Comparison of ENCODE assay signal across 9 mouse cellular contexts in genomic region chrX:51913247-51913646, GRCm38 (mm10). TPM values are rescaled to one million over a fixed set of nuclear protein-coding genes. Genes with fewer than 3 reads are reported as not detected.
DNase-seq lines count a peak whose midpoint lies in the region; ATAC-seq and TF ChIP-seq lines count a peak whose summit lies in the region.
"Had no signal": no experiment of that assay in that cellular context is flagged by ENCODE, and none has a peak within 500 bp of the region (broad histone marks: within the 10 kb centered on the region; RNA-seq: fewer than 3 reads in every experiment).

No protein-coding gene starts in this region.

- peak; percentile 9 for DNase-seq in Patski (ENCODE audit: low read depth, low spot score)
- peak; percentile 92 for DNase-seq in brain, embryonic 14.5 days (ENCODE audit: low read depth)
- peak; percentile 48 for DNase-seq in left cerebral cortex, adult 11 months (ENCODE audit: low spot score)
- peak; percentile 85 for DNase-seq in midbrain, embryonic 11.5 days (ENCODE audit: low spot score, missing footprints)
- DNase-seq in stomach, postnatal 0 days (ENCODE audit: low spot score): peak; percentile 47

- H3K9me3 ChIP-seq in forebrain, embryonic 13.5 days (replicated peaks): no peaks in the 10 kb centered on the region
- H3K9me3 ChIP-seq in hindbrain, embryonic 15.5 days: no peaks in the 10 kb centered on the region
- no peaks in the 10 kb centered on the region for H3K9me3 ChIP-seq in midbrain, embryonic 11.5 days (ENCODE audit: control insufficient read depth, low read length)
- no peaks in the 10 kb centered on the region for H3K9me3 ChIP-seq in stomach, postnatal 0 days (ENCODE audit: control insufficient read depth, low read length)
- H3K9me3 ChIP-seq: heart, embryonic 15.5 days had no signal

- no peak overlapping the region for H3K27ac ChIP-seq in forebrain, embryonic 13.5 days
- no peak overlapping the region for H3K27ac ChIP-seq in hindbrain, embryonic 15.5 days (replicated peaks)
- H3K27ac ChIP-seq in midbrain, embryonic 11.5 days (ENCODE audit: low read depth, low read length): no peak overlapping the region
- no peak overlapping the region for H3K27ac ChIP-seq in stomach, postnatal 0 days (replicated peaks)
- H3K27ac ChIP-seq: heart, embryonic 15.5 days had no signal

- TF ChIP-seq EP300 in stomach, postnatal 0 days (optimal IDR thresholded peaks at IDR 0.05): no peak

- no peak overlapping the region for H3K4me2 ChIP-seq in forebrain, embryonic 13.5 days
- H3K4me2 ChIP-seq in hindbrain, embryonic 15.5 days: no peak overlapping the region
- no peak overlapping the region for H3K4me2 ChIP-seq in midbrain, embryonic 11.5 days
- H3K4me2 ChIP-seq in stomach, postnatal 0 days (replicated peaks; ENCODE audit: low read depth): no peak overlapping the region
- H3K4me2 ChIP-seq: heart, embryonic 15.5 days had no signal

- ATAC-seq in Patski: peak; percentile 72
- peak; percentile 75 for ATAC-seq in forebrain, embryonic 13.5 days
- peak; percentile 84 for ATAC-seq in hindbrain, embryonic 15.5 days (ENCODE audit: low FRiP score, low read depth)
- ATAC-seq in midbrain, embryonic 11.5 days (ENCODE audit: low FRiP score): no peak
- ATAC-seq in stomach, postnatal 0 days (ENCODE audit: low FRiP score, low TSS enrichment): 0 out of 2 replicates have a peak, but pooled peaks have one; percentile 47

- no peak overlapping the region for H3K4me3 ChIP-seq in forebrain, embryonic 13.5 days
- H3K4me3 ChIP-seq in hindbrain, embryonic 15.5 days: no peak overlapping the region
- H3K4me3 ChIP-seq in midbrain, embryonic 11.5 days (ENCODE audit: low read depth, low read length): no peak overlapping the region
- H3K4me3 ChIP-seq in stomach, postnatal 0 days (ENCODE audit: low read depth, low read length): no peak overlapping the region
- H3K4me3 ChIP-seq: heart, embryonic 15.5 days had no signal

- no peaks in the 10 kb centered on the region for H3K36me3 ChIP-seq in forebrain, embryonic 13.5 days (ENCODE audit: poor library complexity, severe bottlenecking)
- no peaks in the 10 kb centered on the region for H3K36me3 ChIP-seq in hindbrain, embryonic 15.5 days
- no peaks in the 10 kb centered on the region for H3K36me3 ChIP-seq in midbrain, embryonic 11.5 days (ENCODE audit: control insufficient read depth, insufficient read depth, low read length)
- no peaks in the 10 kb centered on the region for H3K36me3 ChIP-seq in stomach, postnatal 0 days (ENCODE audit: control insufficient read depth, insufficient read depth, low read length)
- H3K36me3 ChIP-seq: heart, embryonic 15.5 days had no signal

- CTCF ChIA-PET in Patski (lab: Charles Lee): interaction anchor here (0.6 to 2.1 kb wide), 16 partner anchors 9 to 461 kb away, joined by 3 to 11 read pairs (median 3); no protein-coding TSS in a partner anchor

- POLR2A ChIA-PET in Patski (lab: Charles Lee): no interaction called here

- 23% methylated on average over 4 of the region's 4 CpGs for WGBS in forebrain, embryonic 13.5 days
- 29% methylated on average over 4 of the region's 4 CpGs for WGBS in hindbrain, embryonic 15.5 days
- WGBS in midbrain, embryonic 11.5 days: 11% methylated on average over 4 of the region's 4 CpGs
- 19% methylated on average over 4 of the region's 4 CpGs for WGBS in stomach, postnatal 0 days

- no peak overlapping the region for H3K9ac ChIP-seq in forebrain, embryonic 13.5 days
- H3K9ac ChIP-seq in hindbrain, embryonic 15.5 days: no peak overlapping the region
- no peak overlapping the region for H3K9ac ChIP-seq in midbrain, embryonic 11.5 days (ENCODE audit: low read length)
- H3K9ac ChIP-seq in stomach, postnatal 0 days (ENCODE audit: low read length): no peak overlapping the region
- H3K9ac ChIP-seq: heart, embryonic 15.5 days had no signal

- H3K27me3 ChIP-seq in Patski: peaks cover 15% of the 10 kb centered on the region
- no peaks in the 10 kb centered on the region for H3K27me3 ChIP-seq in forebrain, embryonic 13.5 days
- H3K27me3 ChIP-seq in hindbrain, embryonic 15.5 days: no peaks in the 10 kb centered on the region
- no peaks in the 10 kb centered on the region for H3K27me3 ChIP-seq in midbrain, embryonic 11.5 days (ENCODE audit: control insufficient read depth, insufficient read depth, low read length)
- H3K27me3 ChIP-seq in stomach, postnatal 0 days (ENCODE audit: control insufficient read depth, insufficient read depth, low read length): no peaks in the 10 kb centered on the region
- H3K27me3 ChIP-seq: heart, embryonic 15.5 days had no signal

- peak; percentile 83 for TF ChIP-seq CTCF in Patski (IDR thresholded peaks at IDR 0.05)
- TF ChIP-seq CTCF in brain, embryonic 14.5 days (IDR thresholded peaks at IDR 0.05; ENCODE audit: borderline replicate concordance, extremely low read depth, insufficient read depth, insufficient read length): peak; percentile 70; the same call in 1 of the 2 replicates
- peak; percentile 81 for TF ChIP-seq CTCF in stomach, postnatal 0 days (IDR thresholded peaks at IDR 0.05; ENCODE audit: low read depth)

- in situ Hi-C loops in Patski (cut with MboI; ENCODE audit: low pct_unique_long_range_greater_than_20kb): loop anchor here (25.0 kb wide), 1 partner anchor 449 kb away; no protein-coding TSS in a partner anchor

- no peak for TF ChIP-seq POLR2A in brain, embryonic 14.5 days (IDR thresholded peaks at IDR 0.05; ENCODE audit: borderline replicate concordance, extremely low read depth, insufficient read depth, insufficient read length, poor library complexity, severe bottlenecking)

- H3K4me1 ChIP-seq in forebrain, embryonic 13.5 days: no peaks in the 10 kb centered on the region
- no peaks in the 10 kb centered on the region for H3K4me1 ChIP-seq in hindbrain, embryonic 15.5 days (replicated peaks)
- H3K4me1 ChIP-seq in midbrain, embryonic 11.5 days (ENCODE audit: control insufficient read depth, insufficient read depth, low read length): no peaks in the 10 kb centered on the region
- no peaks in the 10 kb centered on the region for H3K4me1 ChIP-seq in stomach, postnatal 0 days (replicated peaks; ENCODE audit: control insufficient read depth, insufficient read depth)
- H3K4me1 ChIP-seq: heart, embryonic 15.5 days had no signal

RNA-seq across cellular contexts. Expression of gene 1700080O16Rik, which starts 59.3 kb away (rescaled TPM):
- not detected for polyA plus RNA-seq in Patski (2021)
- not detected in 2 replicates for polyA plus RNA-seq in brain, embryonic 14.5 days (2012; rRNA removed)
- polyA plus RNA-seq in forebrain, embryonic 13.5 days (2015; fragmentation: Nextera tagmentation; extraction: Ambion mirVana): not detected in 2 replicates
- not detected in 2 replicates for polyA plus RNA-seq in hindbrain, embryonic 15.5 days (2015; fragmentation: Nextera tagmentation; extraction: Ambion mirVana)
- not detected in 2 replicates for polyA plus RNA-seq in midbrain, embryonic 11.5 days (2014; fragmentation: Nextera tagmentation; extraction: Ambion mirVana)
- not detected in 2 replicates for polyA plus RNA-seq in stomach, postnatal 0 days (2015; fragmentation: Nextera tagmentation; extraction: Ambion mirVana)
- polyA plus RNA-seq: heart, embryonic 15.5 days; stomach, embryonic 14.5 days had no signal

Comparison
In these comparisons a context has a peak if more than half of its experiments do, and no peak if none do; other contexts are left out.
1. DNase-seq: peak in every context shown above with its lines; median percentile 92 in brain, embryonic 14.5 days; 85 in midbrain, embryonic 11.5 days; 48 in left cerebral cortex, adult 11 months; 47 in stomach, postnatal 0 days; 9 in Patski.